Comparison of ENCODE assay signal across 6 mouse cellular contexts in the genomic region with DNA sequence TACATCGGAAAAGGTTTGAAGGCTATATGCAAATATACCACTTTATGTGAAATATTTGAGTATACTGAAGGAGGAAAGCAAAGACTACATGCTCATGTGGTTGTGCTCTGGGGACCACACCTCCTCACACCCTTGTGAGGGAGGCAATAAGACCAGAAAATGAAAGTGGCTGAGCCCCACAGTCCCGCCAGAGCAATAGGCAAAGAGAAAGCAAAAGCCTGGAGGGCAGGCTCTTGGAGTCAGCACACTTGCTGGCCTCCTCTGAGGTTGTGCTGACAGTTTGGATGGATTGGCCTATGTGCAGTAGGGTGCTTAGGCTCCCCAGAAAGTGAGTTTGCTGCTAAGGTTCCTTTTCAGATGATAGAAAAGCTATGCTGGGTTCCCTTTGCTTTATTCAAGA.
"Had no signal": no experiment of that assay in that cellular context is flagged by ENCODE, and none has a peak within 500 bp of the region (broad histone marks: within the 10 kb centered on the region; RNA-seq: fewer than 3 reads in every experiment).

No protein-coding gene starts in this region.

- ATAC-seq: liver, postnatal 0 days; midbrain, embryonic 13.5 days had no signal

- DNase-seq: kidney, postnatal 14 days; liver, embryonic 13.5 days; liver, postnatal 0 days; lung, postnatal 14 days; thymus, postnatal 14 days had no signal
